Mouse (Mus musculus) ES-E14 (cell line): ENCODE results near the gene Cars. TPM values are rescaled to one million over a fixed set of nuclear protein-coding genes. Genes with fewer than 3 reads are reported as not detected.
A peak's percentile ranks its signal among the peaks of the same experiment; 100 is the strongest.

Experiments used
- DNase-seq: peaks from one replicate; pipeline ENCODE4 v3.0.0-alpha.2; 2013; ENCODE audit warnings: low read depth, low spot score
- H3K27ac ChIP-seq: 2 replicates; pipeline ENCODE4 v1.5.1; 2012; ENCODE audit warnings: low read depth, mild to moderate bottlenecking, low read length, moderate library complexity, mixed read lengths; ENCODE audit not compliant: poor library complexity, insufficient read depth, severe bottlenecking
- H3K36me3 ChIP-seq: 2 replicates; pipeline ENCODE4 v1.6.1; 2012; ENCODE audit warnings: mild to moderate bottlenecking, low read length, moderate library complexity, mixed read lengths; ENCODE audit not compliant: control insufficient read depth, poor library complexity, insufficient read depth, severe bottlenecking
- H3K4me1 ChIP-seq, 2 experiments: fragments of 150-350 bp in 1 of 2; sonication (generic) in 1 of 2; 2 replicates each; pipeline ENCODE4 v1.6.1; 2012; ENCODE audit warnings: low read length in 2 of 2, mild to moderate bottlenecking in 1 of 2, mixed read lengths in 1 of 2; ENCODE audit not compliant: control insufficient read depth in 2 of 2, insufficient read depth in 2 of 2, poor library complexity in 1 of 2
- H3K4me3 ChIP-seq, 2 experiments: fragments of 150-350 bp in 1 of 2; sonication (generic) in 1 of 2; 2 replicates each; pipeline ENCODE4 v1.5.1; 2012; ENCODE audit warnings: low read length in 2 of 2, low read depth in 1 of 2, mild to moderate bottlenecking in 1 of 2, mixed read lengths in 1 of 2; ENCODE audit not compliant: insufficient read depth in 1 of 2, poor library complexity in 1 of 2, severe bottlenecking in 1 of 2
- H3K9ac ChIP-seq: 2 replicates; pipeline ENCODE4 v1.6.1; 2012; ENCODE audit warnings: low read depth, mild to moderate bottlenecking, low read length, mixed read lengths; ENCODE audit not compliant: poor library complexity, insufficient read depth, severe bottlenecking
- H3K9me3 ChIP-seq: fragments of 150-350 bp; sonication (generic); 2 replicates; pipeline ENCODE4 v1.6.1; 2012; ENCODE audit warnings: low read depth, mild to moderate bottlenecking, low read length; ENCODE audit not compliant: control insufficient read depth, insufficient read depth
- CHD2 ChIP-seq: IDR thresholded peaks from 2 replicates; pipeline ENCODE4 v1.6.1; 2014; ENCODE audit warnings: mild to moderate bottlenecking, low read depth, low read length, inconsistent platforms
- HCFC1 ChIP-seq: IDR thresholded peaks from 2 replicates; pipeline ENCODE4 v1.6.1; 2012; ENCODE audit warnings: low read length, inconsistent platforms, borderline replicate concordance; ENCODE audit not compliant: insufficient read depth
- MAFK ChIP-seq: IDR thresholded peaks from 2 replicates; pipeline ENCODE4 v1.6.1; 2014; ENCODE audit warnings: mild to moderate bottlenecking, low read depth, low read length, inconsistent platforms; ENCODE audit not compliant: insufficient read depth
- ZC3H11A ChIP-seq: IDR thresholded peaks from 2 replicates; pipeline ENCODE4 v1.6.1; 2012; ENCODE audit warnings: low read depth, mild to moderate bottlenecking, inconsistent platforms, low read length, borderline replicate concordance
- ZNF384 ChIP-seq: IDR thresholded peaks from 2 replicates; pipeline ENCODE4 v1.6.1; 2012; ENCODE audit warnings: low read depth, low read length, inconsistent platforms
- in situ Hi-C, 2 experiments: fragments of 600-800 bp; cut with MboI; formaldehyde crosslinking; loops; one replicate each; pipeline ENCODE4 v1.15.1; 2025; ENCODE audit warnings: low sequenced_read_pairs in 2 of 2, inconsistent platforms in 1 of 2; ENCODE audit not compliant: unreplicated experiment in 2 of 2
- total RNA-seq: library from RNA; depleted of rRNA; stranded (reverse); fragments of 300-350 nt; gene quantifications from 2 replicates; pipeline ENCODE4 v1.2.3, GENCODE M21; 2012

The Cars gene
- total RNA-seq, 1 experiment = 153 TPM

DNA sequence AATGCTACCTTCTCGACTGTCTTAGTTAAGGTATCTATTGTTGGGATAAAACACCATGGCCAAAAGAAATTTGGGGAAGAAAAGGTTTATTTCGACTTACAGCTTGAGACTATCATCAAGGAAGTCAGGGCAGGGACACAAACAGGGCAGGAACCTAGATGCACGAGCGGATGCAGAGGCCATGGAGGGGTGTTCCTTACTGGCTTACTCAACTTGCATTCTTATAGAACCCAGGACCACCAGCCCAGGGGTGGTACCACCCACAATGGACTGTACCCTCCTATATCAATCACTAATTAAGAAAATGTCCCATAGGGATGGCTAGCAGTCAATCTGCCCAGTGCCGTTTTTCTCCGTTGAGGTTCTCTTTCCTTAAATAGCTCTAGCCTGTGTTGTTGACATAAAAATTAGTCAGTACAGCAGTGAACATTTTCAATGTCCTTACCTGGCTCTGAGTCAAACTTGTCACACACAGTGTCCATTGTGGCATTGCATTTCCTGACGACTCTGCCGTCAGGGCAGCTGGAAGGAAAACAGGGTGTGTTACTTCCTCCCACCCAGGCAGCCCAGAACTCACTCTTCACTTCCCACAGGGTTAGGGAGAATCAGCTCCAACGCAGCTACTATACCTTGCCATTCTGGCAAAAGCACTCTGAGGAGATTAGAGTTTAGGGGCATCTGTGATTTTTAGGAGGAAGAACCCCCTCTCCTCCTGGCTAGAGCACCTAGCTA lies 14.7 kb upstream of the Cars start:
- in situ Hi-C loops = loop anchor here in 1 of 2 experiments (5.0 to 10.0 kb wide), 2 partner anchors 78 to 140 kb away; partner anchors contain the start of gene Osbpl5
- no peak for DNase-seq
- Histone ChIP-seq H3K9ac (no peak overlapping the region), H3K9me3 (no peaks in the 10 kb centered on the region), H3K4me3 (no peak overlapping the region), H3K36me3 (no peaks in the 10 kb centered on the region), H3K27ac (no peak overlapping the region), H3K4me1 (no peaks in the 10 kb centered on the region)
- TF ChIP-seq HCFC1 = no peak
- no peak for TF ChIP-seq ZC3H11A
- TF ChIP-seq MAFK = no peak
- TF ChIP-seq CHD2 = no peak

- Histone ChIP-seq H3K36me3 (no peaks in the 10 kb centered on the region), H3K9ac (no peak overlapping the region), H3K9me3 (no peaks in the 10 kb centered on the region), H3K4me1 (no peaks in the 10 kb centered on the region), H3K27ac (no peak overlapping the region), H3K4me3 (no peak overlapping the region)
- peak; percentile 37; the same call in 1 of the 2 replicates for TF ChIP-seq ZC3H11A
- TF ChIP-seq HCFC1 = no peak
- TF ChIP-seq ZNF384 = no peak
- no peak for TF ChIP-seq MAFK
- no peak for TF ChIP-seq CHD2
- DNase-seq = peak; percentile 43
- in situ Hi-C loops = loop anchor here in 1 of 2 experiments (10.0 kb wide), 1 partner anchor 143 kb away; the partner anchor contains the start of gene Osbpl5
Measured at GRCm38 (mm10) chr7:143612215-143612614, 12.3 kb upstream of the Cars start.

DNA sequence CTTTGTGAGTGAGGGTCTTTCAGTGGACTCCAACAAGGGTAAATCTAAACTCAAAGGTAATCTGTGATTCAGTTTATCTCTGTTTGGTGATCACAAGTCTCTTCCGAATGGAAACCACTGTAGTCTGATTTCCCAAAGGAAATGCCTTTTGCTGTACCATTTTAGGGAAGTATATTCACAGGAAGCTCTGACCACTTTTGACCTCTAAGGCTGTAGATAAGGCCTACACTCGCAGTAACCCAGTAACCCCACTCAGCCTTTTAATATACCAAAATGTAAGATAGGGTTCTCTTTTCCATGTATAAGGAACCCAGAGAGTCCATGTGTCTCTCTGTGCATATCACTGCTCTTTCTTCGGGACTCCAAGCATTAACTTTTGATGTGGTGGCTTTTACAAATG lies 5.4 kb upstream of the Cars start:
- Histone ChIP-seq H3K9ac (no peak overlapping the region), H3K27ac (no peak overlapping the region), H3K4me3 (no peak overlapping the region), H3K36me3 (no peaks in the 10 kb centered on the region), H3K9me3 (no peaks in the 10 kb centered on the region), H3K4me1 (peaks cover 0 to 4% of the 10 kb centered on the region in 2 experiments; a peak in 2 of 4 replicates)
- in situ Hi-C loops = loop anchor here in 1 of 2 experiments (10.0 kb wide), 1 partner anchor 89 kb away; no protein-coding TSS in a partner anchor
- TF ChIP-seq ZNF384 = no peak
- TF ChIP-seq HCFC1 = no peak
- no peak for TF ChIP-seq CHD2
- TF ChIP-seq MAFK = no peak
- TF ChIP-seq ZC3H11A = no peak
- DNase-seq = no peak

DNA sequence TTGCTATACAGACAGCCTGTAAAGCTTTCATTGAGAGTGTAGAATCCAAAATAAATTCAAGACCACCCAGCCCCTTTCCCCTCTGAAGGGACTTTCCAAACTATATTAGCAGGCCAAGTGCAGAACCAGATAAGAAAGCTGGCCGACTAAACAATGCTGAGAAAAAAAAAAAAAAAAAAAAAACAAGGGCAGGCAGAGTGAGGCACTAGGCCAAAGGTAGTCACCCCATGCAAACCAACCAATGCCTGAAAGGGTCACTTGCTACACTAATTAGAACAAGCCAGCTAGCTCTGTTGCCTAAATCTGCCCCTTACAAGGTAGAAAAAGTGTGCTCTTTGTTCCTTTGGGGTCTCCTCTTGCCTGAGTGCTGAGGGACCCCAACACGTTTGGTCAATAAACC lies 5.0 kb upstream of the Cars start:
- DNase-seq = no peak
- Histone ChIP-seq H3K27ac (no peak overlapping the region), H3K4me1 (peaks cover 0 to 4% of the 10 kb centered on the region in 2 experiments; a peak in 2 of 4 replicates), H3K9ac (no peak overlapping the region), H3K9me3 (no peaks in the 10 kb centered on the region), H3K36me3 (no peaks in the 10 kb centered on the region), H3K4me3 (no peak overlapping the region)
- in situ Hi-C loops = loop anchor here in 1 of 2 experiments (10.0 kb wide), 1 partner anchor 90 kb away; no protein-coding TSS in a partner anchor
- TF ChIP-seq MAFK (no peak), ZC3H11A (no peak), ZNF384 (no peak), CHD2 (no peak), HCFC1 (no peak)
